Mouse (Mus musculus) forebrain, postnatal 0 days (tissue): ENCODE results near the gene Gm10153. TPM values are rescaled to one million over a fixed set of nuclear protein-coding genes. Genes with fewer than 3 reads are reported as not detected.
"Not testable (repeated sequence)": the region's sequence is repeated elsewhere in the genome, so short reads cannot be mapped to it uniquely, and the experiment has no call there.

ENCODE experiments used
- ATAC-seq: fragments of 200-750 bp; cut with Nextera tagmentation; 2 replicates; pipeline ENCODE4 v1.8.0; 2017; ENCODE audit warnings: mild to moderate bottlenecking, moderate library complexity
- DNase-seq: peaks from one replicate; pipeline ENCODE4 v3.0.0-alpha.2; 2015
- H3K27ac ChIP-seq: fragments of 300-500 bp; sonication (generic); 2 replicates; pipeline ENCODE4 v1.5.1; 2014; ENCODE audit warnings: low read depth, mild to moderate bottlenecking, antibody characterized with exemption, low read length, moderate library complexity, mixed read lengths
- H3K27me3 ChIP-seq: fragments of 300-500 bp; sonication (generic); 2 replicates; pipeline ENCODE4 v1.6.1; 2014; ENCODE audit warnings: mild to moderate bottlenecking, low read length, mixed read lengths; ENCODE audit not compliant: insufficient read depth
- H3K36me3 ChIP-seq: fragments of 300-500 bp; sonication (generic); 2 replicates; pipeline ENCODE4 v1.6.1; 2014; ENCODE audit warnings: mild to moderate bottlenecking, moderate library complexity; ENCODE audit not compliant: insufficient read depth
- H3K4me1 ChIP-seq: fragments of 300-500 bp; sonication (generic); 2 replicates; pipeline ENCODE4 v1.6.1; 2014; ENCODE audit warnings: antibody characterized with exemption; ENCODE audit not compliant: insufficient read depth
- H3K4me2 ChIP-seq: fragments of 300-500 bp; sonication (generic); 2 replicates; pipeline ENCODE4 v1.6.1; 2014; ENCODE audit warnings: low read depth, mild to moderate bottlenecking, moderate library complexity
- H3K4me3 ChIP-seq: fragments of 300-500 bp; sonication (generic); 2 replicates; pipeline ENCODE4 v1.5.1; 2014; ENCODE audit warnings: low read depth, low read length, mixed read lengths
- H3K9ac ChIP-seq: fragments of 300-500 bp; sonication (generic); 2 replicates; pipeline ENCODE4 v1.6.1; 2014; ENCODE audit warnings: mild to moderate bottlenecking
- H3K9me3 ChIP-seq: fragments of 300-500 bp; sonication (generic); 2 replicates; pipeline ENCODE4 v1.6.1; 2016; ENCODE audit warnings: low read length
- CTCF ChIP-seq: sonication (generic); IDR thresholded peaks from 2 replicates; pipeline ENCODE4 v1.5.1; 2016; ENCODE audit warnings: antibody characterized with exemption, control low read depth, low read depth
- WGBS: fragments of 180-500 bp; shearing (Covaris S2); extraction: QIAGEN DNeasy Blood & Tissue Kit; methylation state at CpG from one replicate; pipeline ENCODE4 v1.1.7; 2014; 5-methylcytosine and 5-hydroxymethylcytosine counted together
- polyA plus RNA-seq: library from polyadenylated mRNA; unstranded; fragments of >200 nt; fragmentation: Nextera tagmentation; extraction: Ambion mirVana; gene quantifications from 2 replicates; pipeline ENCODE4 v1.2.1, GENCODE M21; 2015
- total RNA-seq: library from RNA; depleted of rRNA; stranded (reverse); fragments of >200 nt; gene quantifications from 2 replicates; pipeline ENCODE4 v1.2.3, GENCODE M21; 2014

Gm10153 gene
- total and polyA plus RNA-seq, 2 experiments from 2014 or later: not detected

- ATAC-seq: no peak
- Histone ChIP-seq H3K27ac (no peak within 1 kb of the TSS), H3K36me3 (no peaks in the 10 kb centered on the region), H3K4me3 (no peak within 1 kb of the TSS), H3K4me1 (no peaks in the 10 kb centered on the region), H3K9me3 (no peaks in the 10 kb centered on the region), H3K9ac (no peak within 1 kb of the TSS), H3K27me3 (no peaks in the 10 kb centered on the region), H3K4me2 (no peak within 1 kb of the TSS)
- 76% methylated on average over 1 of the region's 1 CpGs for WGBS
- TF ChIP-seq CTCF: no peak
- no peak for DNase-seq
Observed at GRCm38 (mm10) chr7:142201064-142201463, 10.9 kb upstream of the Gm10153 start, which contains the start of gene Krtap5-3. Gene Krtap5-3, plus strand, starts transcription at chr7:142201364.

DNA sequence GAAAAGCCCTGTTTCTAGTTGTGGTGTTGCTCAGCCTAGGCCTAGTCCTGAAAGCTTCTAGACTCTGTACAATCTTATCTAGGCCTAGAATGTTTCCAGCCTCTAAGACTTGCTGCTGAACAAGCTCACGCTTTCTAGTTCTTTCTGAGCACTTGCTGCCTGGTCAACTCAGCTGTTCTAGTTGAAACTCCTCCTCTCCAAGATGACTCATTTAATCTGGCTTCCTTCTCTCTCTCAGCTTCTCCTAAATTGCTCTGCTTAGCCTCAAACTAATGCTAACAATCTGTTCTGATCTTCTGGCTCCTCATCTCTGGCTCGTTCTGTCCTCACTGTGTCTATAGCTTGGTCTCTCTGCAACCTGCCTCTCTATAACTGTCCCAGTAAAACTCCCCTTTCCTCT is 8.6 kb upstream of the Gm10153 start:
- ATAC-seq (no peak), DNase-seq (no peak)
- Histone ChIP-seq H3K36me3 (no peaks in the 10 kb centered on the region), H3K9me3 (no peaks in the 10 kb centered on the region), H3K27ac (no peak overlapping the region), H3K4me3 (no peak overlapping the region), H3K4me1 (no peaks in the 10 kb centered on the region), H3K9ac (no peak overlapping the region), H3K4me2 (no peak overlapping the region), H3K27me3 (no peaks in the 10 kb centered on the region)
- no peak for TF ChIP-seq CTCF
- WGBS: 73% methylated on average over 2 of the region's 2 CpGs

DNA sequence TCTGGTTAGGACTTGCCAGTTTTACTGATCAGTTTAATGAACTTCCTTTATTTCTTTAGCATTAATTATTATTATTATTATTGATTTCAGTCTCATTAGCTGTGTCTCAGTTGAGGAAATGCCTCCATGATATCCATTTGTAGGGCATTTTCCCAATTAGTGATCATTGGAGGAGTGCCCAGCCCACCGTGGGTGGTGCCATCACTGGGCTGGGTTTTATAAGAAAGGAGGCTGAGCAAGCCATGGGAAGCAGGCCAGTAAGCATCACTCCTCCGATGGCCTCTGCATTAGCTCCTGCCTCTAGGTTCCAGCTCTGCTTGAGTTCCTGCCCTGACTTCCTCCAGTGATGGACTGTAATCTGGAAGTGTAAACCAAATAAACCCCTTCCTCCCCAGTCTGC is 2.0 kb downstream of the Gm10153 start:
- no peaks in the 10 kb centered on the region for H3K4me1 ChIP-seq
- no peaks in the 10 kb centered on the region for H3K27me3 ChIP-seq
- DNase-seq (no peak), ATAC-seq (no peak)
- TF ChIP-seq CTCF: no peak
- H3K4me3 ChIP-seq: no peak overlapping the region
- 30% methylated on average over 2 of the region's 2 CpGs for WGBS
- H3K4me2 ChIP-seq: no peak overlapping the region
- no peaks in the 10 kb centered on the region for H3K9me3 ChIP-seq
- H3K27ac ChIP-seq: no peak overlapping the region
- H3K36me3 ChIP-seq: no peaks in the 10 kb centered on the region
- no peak overlapping the region for H3K9ac ChIP-seq

DNA sequence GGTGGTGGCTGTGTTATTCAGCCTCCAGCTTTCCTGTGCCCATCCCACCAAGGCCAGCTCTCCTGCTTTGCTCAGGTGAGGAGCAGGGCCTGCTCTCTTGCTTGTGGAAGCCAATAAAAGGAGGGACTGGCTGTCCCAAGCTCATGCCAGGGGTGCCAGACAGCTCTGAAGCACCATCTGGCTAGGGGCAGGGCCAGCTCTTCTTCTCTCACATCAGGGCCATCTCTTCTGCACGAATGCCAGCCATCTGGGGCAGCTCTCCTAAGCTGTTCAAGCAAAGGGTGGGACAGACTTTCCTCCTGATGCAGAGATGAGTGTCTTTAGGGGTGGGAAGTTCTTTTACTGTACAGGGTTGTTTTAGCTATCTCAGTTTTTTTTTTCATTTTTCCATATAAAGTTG is 9.2 kb downstream of the Gm10153 start:
- Histone ChIP-seq H3K4me2 (no peak overlapping the region), H3K9me3 (no peaks in the 10 kb centered on the region), H3K9ac (no peak overlapping the region), H3K27me3 (no peaks in the 10 kb centered on the region), H3K4me1 (no peaks in the 10 kb centered on the region), H3K36me3 (no peaks in the 10 kb centered on the region), H3K27ac (no peak overlapping the region), H3K4me3 (no peak overlapping the region)
- TF ChIP-seq CTCF: no peak
- DNase-seq: no peak
- no peak for ATAC-seq
- WGBS: 64% methylated on average over 1 of the region's 1 CpGs

- Histone ChIP-seq H3K4me3 (no peak overlapping the region), H3K36me3 (no peaks in the 10 kb centered on the region), H3K9ac (no peak overlapping the region), H3K9me3 (no peaks in the 10 kb centered on the region), H3K27ac (no peak overlapping the region), H3K27me3 (no peaks in the 10 kb centered on the region), H3K4me1 (no peaks in the 10 kb centered on the region), H3K4me2 (no peak overlapping the region)
- TF ChIP-seq CTCF: no peak
- no peak for DNase-seq
- ATAC-seq: no peak
- WGBS: 78% methylated on average over 1 of the region's 1 CpGs
Observed at GRCm38 (mm10) chr7:142178685-142179084, 11.5 kb downstream of the Gm10153 start.

DNA sequence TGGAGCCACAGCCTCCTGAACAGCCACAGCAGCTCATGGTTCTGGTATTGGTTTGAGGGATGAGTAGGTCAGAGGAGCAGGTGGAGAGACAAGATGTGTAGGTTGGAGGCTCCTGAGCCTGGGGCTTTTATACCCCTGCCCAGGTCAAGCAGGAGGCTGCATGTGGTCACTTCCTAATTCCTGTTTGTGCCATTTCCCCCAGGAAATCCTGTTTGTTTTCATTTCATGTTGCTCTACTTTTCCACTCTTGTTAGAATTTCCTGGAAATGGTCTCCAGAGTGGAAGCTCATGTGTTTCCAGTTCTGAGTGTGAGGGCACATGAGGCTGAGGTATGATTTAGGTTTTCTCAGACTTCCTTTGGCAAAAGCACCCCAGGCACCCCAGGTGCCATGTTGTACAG is 14.3 kb downstream of the Gm10153 start, which contains the start of gene Krtap5-2:
TSS of gene Krtap5-2 (minus strand) at position 101 of the 400 bp plus-strand sequence.
- not testable (repeated sequence) for H3K27ac ChIP-seq, DNase-seq, H3K4me3 ChIP-seq, H3K36me3 ChIP-seq, H3K9ac ChIP-seq, H3K4me2 ChIP-seq, H3K9me3 ChIP-seq, H3K4me1 ChIP-seq, ATAC-seq, H3K27me3 ChIP-seq

DNA sequence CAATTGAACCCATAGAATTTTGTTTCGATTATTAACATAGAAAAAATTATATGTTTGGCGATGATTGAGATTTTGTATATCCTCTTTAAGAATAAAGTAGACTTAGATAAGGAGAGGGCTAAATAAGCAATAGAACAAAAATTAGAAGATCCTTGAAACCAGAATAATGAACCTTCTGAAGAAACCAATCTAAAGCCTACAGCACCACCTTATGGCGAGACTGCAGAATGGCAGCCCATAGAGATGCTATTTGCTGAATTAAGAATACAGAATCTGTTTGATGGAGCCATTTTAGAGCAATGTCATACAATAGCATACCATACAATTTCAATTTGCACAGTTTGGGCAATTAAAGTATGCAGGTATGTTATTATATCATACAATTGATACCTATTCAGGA is 20.4 kb downstream of the Gm10153 start:
- WGBS: 49% methylated on average over 3 of the region's 3 CpGs
- Histone ChIP-seq H3K9me3 (no peaks in the 10 kb centered on the region), H3K4me3 (no peak overlapping the region), H3K9ac (no peak overlapping the region), H3K4me2 (no peak overlapping the region), H3K27me3 (no peaks in the 10 kb centered on the region), H3K36me3 (no peaks in the 10 kb centered on the region), H3K27ac (no peak overlapping the region), H3K4me1 (no peaks in the 10 kb centered on the region)
- ATAC-seq (no peak), DNase-seq (peak; percentile 77)
- peak; percentile 77 for TF ChIP-seq CTCF

DNA sequence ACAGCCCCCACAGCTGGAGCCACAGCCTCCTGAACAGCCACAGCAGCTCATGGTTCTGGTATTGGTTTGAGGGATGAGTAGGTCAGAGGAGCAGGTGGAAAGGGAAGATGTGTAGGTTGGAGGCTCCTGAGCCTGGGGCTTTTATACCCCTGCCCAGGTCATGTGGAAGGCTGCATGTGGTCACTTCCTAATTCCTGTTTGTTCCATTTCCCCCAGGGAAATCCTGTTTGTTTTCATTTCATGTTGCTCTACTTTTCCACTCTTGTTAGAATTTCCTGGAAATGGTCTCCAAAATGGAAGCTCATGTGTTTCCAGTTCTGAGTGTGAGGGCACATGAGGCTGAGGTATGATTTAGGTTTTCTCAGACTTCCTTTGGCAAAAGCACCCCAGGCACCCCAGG is 24.6 kb downstream of the Gm10153 start, which contains the start of gene Gm4553:
TSS of gene Gm4553 (minus strand) at position 101 of the 400 bp plus-strand sequence.
- H3K27ac ChIP-seq, H3K27me3 ChIP-seq, H3K4me3 ChIP-seq, ATAC-seq, H3K4me1 ChIP-seq, DNase-seq, H3K36me3 ChIP-seq, H3K9me3 ChIP-seq, H3K9ac ChIP-seq, H3K4me2 ChIP-seq: not testable (repeated sequence)
